Mouse (Mus musculus) liver, embryonic 14.5 days (tissue): ENCODE data around the gene Tmem199.

ENCODE experiments used
- CTCF ChIP-seq: IDR thresholded peaks from 2 replicates; pipeline ENCODE4 v1.5.1; 2016; ENCODE audit warnings: antibody characterized with exemption, low read depth, control low read depth
- EP300 ChIP-seq: IDR thresholded peaks from 2 replicates; pipeline ENCODE4 v1.6.1; 2016; ENCODE audit warnings: antibody characterized with exemption, low read depth

DNA sequence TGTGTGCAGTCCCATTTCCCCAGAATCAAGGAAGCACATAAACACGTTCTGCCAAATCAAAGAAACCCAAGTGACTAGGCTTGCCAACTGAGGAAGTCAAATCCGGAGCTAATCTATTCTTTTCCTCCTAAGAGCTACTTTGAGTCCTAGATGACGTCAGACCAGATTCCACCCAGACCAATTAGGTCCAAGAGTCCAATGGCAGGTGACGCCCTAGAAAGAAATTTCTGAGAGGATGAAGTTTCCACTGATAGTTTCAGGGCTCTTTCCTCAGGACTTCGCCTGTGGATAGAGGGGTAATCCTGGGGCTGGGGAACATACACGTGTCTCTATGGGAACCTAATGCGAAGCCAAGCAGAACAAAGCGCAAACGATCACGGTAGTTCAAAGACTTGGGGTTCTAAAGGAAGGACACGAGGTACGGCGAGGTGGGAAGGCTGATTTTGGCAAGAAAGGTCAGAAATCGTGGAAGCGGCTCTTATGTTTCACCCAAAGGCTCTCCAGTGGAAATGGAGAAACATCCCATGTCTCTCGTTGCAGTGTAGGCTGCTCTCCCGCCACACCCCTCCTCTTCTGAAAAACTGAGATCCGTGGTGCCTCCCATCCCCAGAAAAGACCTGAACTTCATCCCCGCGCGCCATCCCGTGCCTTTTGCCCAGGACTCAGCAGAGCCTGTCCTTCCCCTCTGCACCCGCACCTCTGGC is 23.6 kb upstream of the Tmem199 start:
- TF ChIP-seq CTCF (no peak), EP300 (no peak)
